Mouse (Mus musculus) T-helper 17 cell (primary cell): ENCODE data around the gene Rala.

Experiments
- in situ Hi-C, 2 experiments: fragments of 300-600 bp; cut with MboI, MseI; formaldehyde crosslinking; loops; 1 replicate in 1 of 2; 2 replicates in 1 of 2; pipeline ENCODE4 v1.15.1; 2025; ENCODE audit warnings: high pct_unique_total_duplicates in 2 of 2

The Rala gene

DNA sequence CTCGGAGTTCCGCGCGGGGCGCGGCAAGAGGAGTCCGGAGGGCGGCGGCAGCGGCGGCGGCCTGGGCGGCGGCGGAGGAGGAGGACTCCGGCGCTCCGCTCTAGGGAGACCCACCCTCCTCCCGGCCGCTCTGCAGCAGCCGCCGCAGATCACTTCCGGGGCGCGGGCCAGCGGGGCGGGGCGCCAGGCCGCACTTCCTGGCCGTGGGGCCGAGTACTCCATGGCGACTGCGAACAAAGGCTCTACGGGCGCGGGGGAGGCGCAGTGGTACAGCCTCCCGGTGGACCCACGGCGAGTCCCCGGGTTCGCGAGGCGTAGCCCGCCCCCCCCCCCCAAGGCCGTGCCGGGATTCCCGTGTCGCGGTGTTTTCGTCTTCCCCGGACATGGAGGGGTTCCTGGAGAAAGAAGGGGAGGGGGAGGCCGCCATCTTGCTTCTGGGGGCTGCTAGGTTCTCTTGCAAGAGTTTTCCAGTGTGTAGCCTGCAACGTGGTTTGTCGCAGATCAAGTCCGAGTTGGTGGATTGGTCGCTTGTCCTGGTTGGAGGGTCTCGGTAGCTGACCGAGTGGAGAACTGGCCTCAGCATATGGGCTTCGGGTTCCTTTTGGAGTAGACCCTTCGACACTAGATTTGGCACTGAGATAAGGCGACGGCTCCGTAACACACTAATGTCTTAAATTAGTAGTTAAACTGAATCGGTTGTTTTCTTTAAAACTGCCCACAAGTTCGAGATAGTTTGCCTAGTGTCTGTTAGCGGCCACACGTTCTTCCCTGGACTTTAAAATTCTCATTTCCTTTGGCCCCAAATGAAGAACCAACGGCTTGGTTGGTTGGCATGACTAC, at the start of gene Rala:
TSS of gene Rala (minus strand) at position 162 of the 840 bp plus-strand sequence.
- in situ Hi-C loops, result no loop called here

DNA sequence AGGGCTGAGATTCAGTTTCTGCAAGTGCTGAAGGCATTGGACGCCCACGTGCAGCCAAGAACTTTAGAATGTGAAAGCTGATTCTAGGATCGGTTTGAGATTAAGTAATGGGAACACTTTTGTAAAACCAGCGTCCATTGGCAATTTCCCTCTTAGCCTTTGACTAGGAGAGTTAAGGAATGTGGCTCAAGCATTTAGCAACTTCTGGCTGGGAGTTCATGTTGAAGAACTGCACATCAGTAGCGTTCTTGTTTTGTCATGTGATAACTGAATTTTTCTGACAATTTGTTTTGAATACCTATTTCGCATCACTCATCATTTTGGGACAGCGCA, 49.4 kb upstream of the Rala start:
- in situ Hi-C loops, result loop anchor here in 1 of 2 experiments (5.0 kb wide), 1 partner anchor 46 kb away; no protein-coding TSS in a partner anchor

DNA sequence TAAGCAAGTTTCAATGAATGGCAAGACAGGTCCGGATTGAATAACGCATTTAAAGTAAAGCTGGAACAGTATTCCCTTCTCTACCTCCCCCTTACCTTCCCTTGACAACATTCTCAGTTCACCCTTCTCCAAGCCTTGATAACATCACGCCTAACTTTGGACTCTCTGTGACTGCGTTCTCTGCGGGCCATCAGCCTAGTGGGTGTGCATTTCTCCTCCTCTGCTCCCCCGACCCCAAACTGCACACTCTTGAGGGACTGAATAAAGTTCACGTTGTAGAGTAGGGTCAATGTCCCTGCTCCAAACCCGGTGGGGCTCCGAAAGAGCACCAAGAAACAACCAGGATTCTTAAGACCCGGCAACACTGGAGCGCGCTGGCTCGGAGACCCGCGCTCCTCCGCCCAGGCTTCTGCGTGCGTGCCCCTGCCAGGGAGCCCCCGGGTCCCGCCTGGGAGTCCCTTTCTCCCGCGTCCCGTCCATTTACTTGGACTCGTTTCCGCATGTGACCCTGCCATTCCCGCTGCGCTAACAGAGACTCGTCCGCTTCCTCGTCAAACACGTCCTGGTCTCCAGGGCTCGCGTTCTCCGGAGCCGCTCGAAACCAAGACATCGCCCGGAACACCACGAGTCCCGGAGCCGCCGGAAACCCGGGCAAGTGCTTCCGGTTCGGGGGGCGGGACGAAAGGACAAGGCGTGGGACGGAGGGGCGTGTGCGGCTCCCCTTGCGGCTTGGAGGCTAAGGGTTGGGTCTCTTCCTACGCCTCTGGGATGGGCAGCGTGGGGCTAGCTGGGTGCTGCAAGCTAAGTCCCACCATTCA, 48.9 kb upstream of the Rala start, which contains the start of gene Yae1d1:
TSS of gene Yae1d1 (minus strand) at position 653 of the 818 bp plus-strand sequence.
- in situ Hi-C loops, result loop anchor here in 1 of 2 experiments (5.0 kb wide), 1 partner anchor 46 kb away; no protein-coding TSS in a partner anchor

DNA sequence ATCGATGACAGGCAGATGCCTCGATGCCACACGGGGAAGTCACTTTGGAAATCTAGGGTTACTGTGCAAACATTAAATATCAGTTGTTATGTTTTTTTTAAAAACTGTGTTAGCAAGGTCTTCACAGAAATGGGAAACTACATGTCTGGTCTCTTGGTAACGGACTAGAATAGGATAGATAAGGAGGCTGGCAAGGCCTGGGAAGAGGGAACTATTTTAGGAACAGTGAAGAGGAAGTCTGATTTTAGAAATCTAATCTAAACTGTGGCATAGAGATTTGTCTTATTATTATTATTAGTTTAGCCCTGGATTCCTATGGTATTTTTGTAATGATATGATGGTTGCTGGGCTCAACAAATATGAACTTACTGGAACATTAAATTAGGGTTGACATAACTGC, 48.0 kb upstream of the Rala start:
- in situ Hi-C loops, result loop anchor here in 1 of 2 experiments (5.0 kb wide), 1 partner anchor 45 kb away; no protein-coding TSS in a partner anchor

DNA sequence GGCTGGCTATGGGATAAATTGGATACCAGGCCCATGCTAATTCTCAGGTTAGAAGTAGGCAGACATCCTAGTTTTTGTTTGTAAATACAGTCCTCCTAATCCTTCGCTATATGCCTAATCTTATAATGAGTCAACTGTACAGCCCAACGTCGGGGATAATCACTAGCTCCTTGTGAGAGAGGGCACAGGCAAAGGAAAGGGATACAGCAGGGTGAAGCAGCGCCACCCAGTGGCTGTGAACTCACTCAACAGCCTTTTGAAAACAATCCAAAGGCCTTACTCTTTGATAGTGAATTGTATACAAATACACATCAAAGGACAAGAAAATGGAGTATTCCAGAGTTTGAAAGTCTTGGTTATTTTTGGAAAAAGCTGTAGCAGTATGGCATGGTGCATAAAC, 39.2 kb upstream of the Rala start:
- in situ Hi-C loops, result loop anchor here in 1 of 2 experiments (5.0 kb wide), 1 partner anchor 146 kb away; no protein-coding TSS in a partner anchor

DNA sequence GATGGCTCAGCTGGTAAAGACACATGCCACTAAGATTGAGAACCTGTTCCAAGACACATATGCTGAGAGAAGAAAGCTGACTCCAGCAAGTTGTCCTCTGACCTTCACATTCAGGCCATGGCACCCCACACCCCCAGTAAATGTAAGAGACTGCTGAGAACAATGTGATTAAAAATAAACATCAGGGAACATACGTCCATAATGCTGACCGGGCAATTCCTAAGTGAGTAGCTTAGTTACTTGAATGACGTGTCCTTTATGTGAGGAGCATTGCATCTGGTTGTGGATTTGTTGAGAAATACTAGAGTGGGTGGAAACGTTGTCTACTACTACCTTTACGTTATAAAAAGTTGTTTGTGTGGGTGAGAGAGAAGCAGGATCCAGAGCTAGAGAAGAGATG, 38.6 kb upstream of the Rala start:
- in situ Hi-C loops, result loop anchor here in 1 of 2 experiments (5.0 kb wide), 1 partner anchor 145 kb away; no protein-coding TSS in a partner anchor

DNA sequence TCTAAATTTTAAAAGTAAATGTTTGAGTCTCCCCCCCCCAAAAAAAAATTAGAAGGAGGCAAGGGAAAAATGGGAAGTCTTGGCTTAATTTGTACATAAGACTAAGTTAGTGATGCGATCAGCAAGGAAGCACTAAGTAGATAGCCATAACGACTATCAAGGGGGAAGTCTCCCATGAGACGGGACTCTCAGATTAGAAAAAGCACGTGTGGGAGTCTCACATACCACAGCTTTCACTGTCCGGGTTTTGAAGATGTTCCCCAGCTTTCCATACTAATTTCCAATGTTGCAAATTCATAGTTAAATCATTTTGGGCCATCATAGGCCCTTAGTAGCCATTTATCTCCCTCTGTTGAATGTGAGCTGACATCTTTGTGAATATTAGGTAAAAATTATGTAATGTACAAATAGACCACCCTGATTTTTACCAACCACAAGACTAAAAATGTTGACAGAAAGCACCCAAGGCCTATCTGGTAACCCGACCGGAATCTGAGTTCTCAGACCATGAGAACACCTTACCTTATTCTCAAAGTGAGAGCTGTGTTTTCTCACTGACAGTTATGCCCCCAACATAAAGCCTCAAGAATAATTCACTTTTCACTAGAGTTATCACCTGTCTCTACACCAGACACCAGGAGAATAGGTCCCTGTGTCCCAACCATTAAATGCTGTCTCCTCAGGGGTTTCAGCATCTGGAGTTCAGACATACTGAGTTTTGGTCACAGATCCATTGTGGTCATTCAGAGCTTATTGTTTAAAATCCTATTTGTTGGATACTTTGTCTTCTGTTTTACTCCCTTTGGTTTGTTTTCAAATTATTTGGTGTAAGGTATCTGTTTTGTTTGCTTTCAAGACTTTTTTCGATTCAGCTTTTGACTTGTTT, 33.1 kb upstream of the Rala start:
- in situ Hi-C loops, result no loop called here

DNA sequence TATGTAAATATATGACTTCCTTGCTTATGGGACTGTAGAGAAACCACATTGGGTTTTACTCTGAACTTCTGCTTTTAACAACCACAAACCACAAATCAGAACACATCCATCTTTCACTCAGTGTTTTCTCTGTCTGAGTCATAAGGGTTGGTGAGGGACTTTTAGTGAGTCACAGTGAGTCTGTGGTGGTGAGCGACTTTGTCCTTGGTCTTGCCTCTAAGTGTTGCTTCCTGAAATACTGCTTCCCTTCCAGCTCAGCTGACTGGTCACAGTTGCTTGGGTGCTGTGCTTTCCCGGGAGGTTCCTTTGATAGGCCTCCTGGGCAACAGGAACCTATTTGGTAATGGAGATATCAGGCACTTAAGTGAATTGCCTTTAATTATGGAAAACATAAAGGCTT, 31.9 kb upstream of the Rala start:
- in situ Hi-C loops, result no loop called here

DNA sequence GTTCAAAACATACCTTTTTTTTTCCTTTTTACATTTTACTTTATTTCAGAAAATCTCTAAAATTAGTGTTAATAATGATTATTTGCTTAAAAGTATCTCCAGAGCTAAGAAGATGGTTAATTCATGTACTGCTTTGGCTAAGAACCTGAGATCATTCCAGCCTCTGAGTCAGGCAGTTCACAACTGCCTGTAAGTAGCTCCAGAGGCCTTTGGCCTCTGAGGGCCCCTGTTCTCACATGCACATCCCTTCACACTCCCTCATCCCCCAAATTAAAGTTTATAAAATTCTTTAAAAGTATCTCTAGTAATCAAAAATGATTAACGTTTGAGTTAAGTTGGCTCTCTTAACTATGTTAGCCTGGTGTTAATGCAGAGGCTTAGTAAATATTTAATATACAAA, 31.4 kb upstream of the Rala start:
- in situ Hi-C loops, result no loop called here

DNA sequence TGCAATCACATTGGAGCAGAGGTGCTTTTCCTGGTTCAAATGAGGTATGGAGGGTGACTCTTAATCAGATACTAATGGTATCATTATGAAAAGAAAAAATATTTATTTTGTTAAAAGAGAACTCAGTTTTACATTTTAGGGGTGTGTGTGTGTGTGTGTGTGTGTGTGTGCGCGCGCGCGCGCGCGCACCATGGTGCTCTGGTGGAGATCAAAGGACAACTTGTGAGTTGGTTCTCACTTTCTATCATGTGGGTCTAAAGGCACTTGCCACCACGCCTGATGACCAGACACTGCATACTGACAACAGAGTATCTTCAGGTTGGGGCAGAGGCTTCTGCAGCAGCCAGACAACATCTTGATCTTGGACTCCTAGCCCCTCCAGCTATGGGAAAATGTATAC, 30.7 kb upstream of the Rala start:
- in situ Hi-C loops, result loop anchor here (5.0 to 25.0 kb wide), 3 partner anchors 82 to 1487 kb away; no protein-coding TSS in a partner anchor

DNA sequence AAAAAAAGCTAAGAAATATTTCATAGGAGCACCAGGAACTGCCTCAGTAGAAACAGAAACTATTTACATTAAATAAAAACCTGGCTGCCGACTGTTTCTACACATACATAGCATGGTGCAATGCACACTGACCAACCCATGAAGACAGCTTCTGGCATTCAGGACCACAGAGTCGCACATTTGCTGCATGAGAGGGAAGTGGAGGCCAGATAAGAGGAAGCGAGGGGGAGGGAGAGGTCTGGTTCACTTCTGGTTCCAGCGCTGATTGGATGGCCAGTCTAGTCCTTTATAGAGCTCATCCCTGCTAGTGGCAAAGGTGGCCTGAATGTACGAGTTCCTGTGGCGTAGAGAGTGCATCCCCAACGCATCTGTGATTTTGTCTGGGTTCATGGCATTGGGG, 16.6 kb upstream of the Rala start:
- in situ Hi-C loops, result loop anchor here in 1 of 2 experiments (25.0 kb wide), 1 partner anchor 1473 kb away; no protein-coding TSS in a partner anchor

DNA sequence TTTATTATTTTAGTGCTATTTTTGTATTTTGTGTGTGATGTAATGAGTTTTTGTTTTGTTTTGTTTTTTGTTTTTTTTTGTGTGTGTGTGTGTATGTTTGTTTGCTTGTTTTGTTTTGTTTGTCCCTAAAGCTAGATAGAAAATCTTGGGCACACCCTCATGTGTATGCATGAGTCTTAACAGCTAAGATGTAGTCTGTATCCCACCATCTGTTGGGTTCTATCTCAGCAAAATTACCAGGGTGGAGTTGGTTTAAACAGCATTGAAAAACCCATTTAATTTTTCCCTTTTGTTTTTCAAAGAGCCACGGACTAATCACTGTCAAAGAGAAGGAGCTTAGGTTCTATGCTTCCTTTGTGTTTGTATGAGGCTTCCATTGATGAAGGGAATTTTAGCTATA, 10.2 kb upstream of the Rala start:
- in situ Hi-C loops, result loop anchor here in 1 of 2 experiments (25.0 kb wide), 1 partner anchor 1467 kb away; no protein-coding TSS in a partner anchor

DNA sequence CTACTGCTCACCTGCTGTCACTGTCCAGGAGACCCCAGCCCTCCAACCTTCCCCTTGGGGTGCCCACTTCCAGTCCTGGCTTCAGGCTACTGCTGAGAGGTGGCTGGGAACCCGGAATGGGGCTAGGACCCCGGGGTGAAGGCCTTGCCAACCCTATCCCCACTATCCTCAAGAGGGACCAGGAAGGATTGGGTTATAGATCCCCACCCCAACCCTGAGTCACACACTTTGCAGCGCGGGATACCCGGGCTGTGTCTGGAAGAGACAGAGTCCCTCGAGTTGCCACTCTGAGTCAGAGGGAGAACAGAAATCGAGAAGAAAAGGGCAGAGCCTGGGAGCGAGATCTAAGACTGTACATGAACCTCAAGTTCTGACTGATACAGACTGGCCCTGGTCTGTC, 6.5 kb upstream of the Rala start:
- in situ Hi-C loops, result loop anchor here in 1 of 2 experiments (25.0 kb wide), 1 partner anchor 1463 kb away; no protein-coding TSS in a partner anchor

DNA sequence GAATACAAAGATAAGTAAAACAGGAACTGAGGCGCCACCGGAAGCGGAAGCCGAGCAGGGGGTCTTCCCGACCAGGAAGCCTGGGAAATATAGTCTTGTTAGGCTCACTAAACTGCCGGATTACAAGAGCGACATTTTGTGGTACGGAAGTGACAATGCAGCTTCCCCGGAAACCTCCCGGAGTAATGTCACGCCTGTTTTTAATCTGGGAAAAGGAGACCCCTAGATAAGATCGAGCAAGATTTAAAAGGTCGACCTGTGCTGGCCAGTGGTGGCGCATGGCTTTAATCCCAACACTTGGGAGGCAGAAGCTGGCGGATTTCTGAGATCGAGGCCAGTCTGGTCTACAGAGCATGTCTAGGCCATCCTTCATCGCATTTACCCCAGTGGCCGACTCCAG, 5.5 kb upstream of the Rala start:
- in situ Hi-C loops, result loop anchor here in 1 of 2 experiments (5.0 kb wide), 1 partner anchor 43 kb away; the partner anchor contains the start of gene Yae1d1

DNA sequence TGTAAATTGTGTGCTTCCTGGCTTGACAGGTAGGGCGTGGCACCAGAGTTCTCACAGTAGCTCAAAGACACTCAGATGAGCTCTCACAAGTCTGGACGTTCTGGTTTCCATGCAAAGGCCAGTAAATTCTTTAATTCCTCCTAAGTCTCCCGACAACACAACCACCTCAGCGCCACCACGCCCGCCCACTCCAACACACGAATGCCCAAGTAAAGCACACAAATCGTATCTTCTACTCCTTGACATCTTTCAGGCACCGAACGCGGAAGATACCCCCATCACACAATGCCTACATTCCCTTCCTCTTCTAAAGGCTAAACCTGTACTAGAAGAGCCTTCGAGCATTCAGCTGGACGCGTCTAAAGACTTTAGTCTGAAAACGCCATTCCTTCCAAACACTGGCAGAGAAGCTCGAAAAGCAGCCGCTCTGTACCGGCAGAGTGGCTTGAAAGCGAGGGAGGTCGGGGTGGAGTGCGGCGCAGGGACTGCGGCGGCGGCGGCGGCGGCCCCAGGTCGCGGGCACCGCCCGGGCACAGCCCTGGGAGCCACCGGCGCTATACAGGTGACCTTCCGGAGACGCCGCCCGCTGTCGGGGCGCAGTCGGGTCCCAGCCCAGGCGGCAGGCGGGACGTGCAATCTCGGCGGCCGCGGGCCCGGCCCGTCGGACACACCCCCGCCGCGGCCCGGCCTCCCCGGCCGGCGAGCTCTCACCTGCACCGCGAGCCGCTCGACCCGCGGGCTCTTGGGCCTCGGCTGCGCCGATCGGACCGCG, 547 bp downstream of the Rala start:
- in situ Hi-C loops, result no loop called here

DNA sequence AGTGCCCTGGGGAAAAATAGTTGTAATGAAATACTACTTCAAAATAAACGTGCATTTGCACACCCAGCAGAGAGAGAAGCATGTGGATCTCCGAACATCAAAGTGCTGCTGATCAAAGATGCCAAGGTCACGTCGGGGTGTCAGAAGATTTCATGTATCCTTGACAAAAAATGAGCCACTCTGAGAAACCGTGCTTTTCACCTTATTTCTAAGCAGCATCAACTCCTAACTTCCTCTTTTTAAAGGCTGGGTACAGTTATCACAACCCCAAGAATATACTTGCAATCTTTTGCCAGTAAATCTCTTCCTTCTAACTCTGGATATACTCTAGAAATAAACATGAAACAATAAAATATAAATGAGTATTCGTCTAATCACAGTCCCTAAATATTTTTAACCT, 1.7 kb downstream of the Rala start:
- in situ Hi-C loops, result no loop called here

DNA sequence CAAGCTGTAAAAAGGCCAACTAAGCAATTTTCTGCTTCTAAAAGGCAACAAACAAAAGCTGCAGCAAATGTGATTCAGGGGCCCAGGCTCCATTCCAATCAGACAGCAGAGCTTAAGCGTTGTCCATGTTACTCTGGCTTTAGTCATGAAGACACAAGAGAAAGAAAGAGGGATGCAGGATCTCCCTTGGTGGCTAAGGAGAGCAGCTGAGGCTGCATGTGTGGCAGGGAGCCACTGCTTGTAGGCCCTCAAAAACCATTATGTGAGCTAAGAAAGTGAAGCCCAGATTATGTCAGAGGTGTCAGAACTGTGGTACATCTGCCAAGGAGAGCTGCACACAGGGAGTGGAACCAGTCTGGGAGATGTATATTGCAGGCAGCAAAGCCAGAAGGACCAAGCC, 36.7 kb downstream of the Rala start:
- in situ Hi-C loops, result no loop called here

DNA sequence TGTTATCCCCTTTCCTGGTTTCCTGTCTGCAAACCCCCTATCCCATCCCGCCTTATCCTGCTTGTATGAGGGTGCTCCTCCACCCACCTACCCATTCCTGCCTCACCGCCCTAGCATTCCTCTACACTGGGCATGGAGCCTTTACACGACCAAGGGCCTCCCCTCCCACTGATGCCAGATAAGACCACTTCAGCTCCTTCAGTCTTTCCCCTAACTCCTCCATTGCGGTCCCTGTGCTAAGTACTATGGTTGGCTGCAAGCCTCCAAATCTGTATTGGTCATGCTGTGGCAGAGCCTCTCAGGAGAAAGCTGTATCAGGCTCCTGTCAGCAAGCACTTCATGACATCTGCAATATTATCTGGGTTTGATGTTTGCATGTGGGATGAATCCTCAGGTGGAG, 42.6 kb downstream of the Rala start:
- in situ Hi-C loops, result no loop called here

DNA sequence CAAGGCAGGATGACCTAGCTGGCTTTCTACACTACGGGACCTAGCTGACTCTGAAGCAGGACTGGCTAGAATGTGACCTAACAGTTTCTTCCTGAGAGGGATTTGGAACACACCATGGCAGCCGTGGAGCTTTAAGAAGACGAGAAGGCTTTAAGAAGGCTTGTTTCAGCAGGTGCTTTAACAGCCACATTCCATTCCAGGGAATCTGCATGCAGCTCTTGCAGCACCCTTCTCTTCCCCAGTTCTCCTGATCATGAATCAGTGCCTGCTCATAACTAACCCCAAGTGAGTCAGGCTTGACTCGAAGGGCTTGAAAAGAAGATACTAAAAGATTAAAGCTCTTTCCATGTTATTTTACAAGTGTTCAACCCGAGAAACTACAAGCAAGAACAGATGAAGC, 43.4 kb downstream of the Rala start:
- in situ Hi-C loops, result no loop called here

DNA sequence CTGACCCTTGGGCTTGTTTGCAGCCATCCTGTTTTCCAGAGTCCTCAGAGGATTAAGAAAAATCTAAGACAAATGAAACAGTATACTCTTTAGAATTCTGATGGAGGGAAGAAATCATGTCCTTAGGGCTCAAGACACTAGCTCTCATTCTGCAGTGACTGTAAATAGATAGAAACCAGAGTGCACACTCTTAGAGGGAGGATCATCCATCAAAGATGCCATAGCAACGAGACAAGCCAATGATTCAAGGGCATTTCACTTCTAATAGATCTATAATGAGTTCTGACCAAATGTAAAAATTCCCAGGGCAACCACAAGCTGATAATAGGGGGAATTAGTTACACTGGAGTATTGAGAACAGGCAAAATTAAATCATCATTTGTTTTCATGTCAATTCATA, 47.0 kb downstream of the Rala start:
- in situ Hi-C loops, result loop anchor here in 1 of 2 experiments (10.0 kb wide), 1 partner anchor 1262 kb away; no protein-coding TSS in a partner anchor
